Mouse (Mus musculus) adrenal gland, postnatal 14 days (tissue): ENCODE data around the gene Tgfb1. TPM values are rescaled to one million over a fixed set of nuclear protein-coding genes. Genes with fewer than 3 reads are reported as not detected.
A peak's percentile ranks its signal among the peaks of the same experiment; 100 is the strongest.

Experiments used
- DNase-seq: peaks from one replicate; pipeline ENCODE4 v3.0.0; 2021; ENCODE audit warnings: mixed read lengths
- total RNA-seq: library from RNA; stranded (reverse); gene quantifications from 2 replicates; pipeline ENCODE4 v1.2.3, GENCODE M21; 2021

Tgfb1 gene
- total RNA-seq, 1 experiment from 2014 or later, result 52.7 TPM

GRCm38 (mm10) chr7:25736920-25737319 is 50.1 kb downstream of the Tgfb1 start:
- no peak for DNase-seq

- DNase-seq, result no peak
Observed at GRCm38 (mm10) chr7:25738277-25738676, 51.5 kb downstream of the Tgfb1 start.

GRCm38 (mm10) chr7:25746844-25747243 is 60.0 kb downstream of the Tgfb1 start:
- no peak for DNase-seq

GRCm38 (mm10) chr7:25753076-25753475 is 66.3 kb downstream of the Tgfb1 start:
- DNase-seq, result no peak

- peak; percentile 80 for DNase-seq
Observed at GRCm38 (mm10) chr7:25753643-25754438, 67.0 kb downstream of the Tgfb1 start.

- no peak for DNase-seq
Observed at GRCm38 (mm10) chr7:25754439-25754737, 67.6 kb downstream of the Tgfb1 start.

Other genes with a start within 250 kb of the Tgfb1 start
- gene Ceacam1, start 209.4 kb upstream of the Tgfb1 start, total RNA-seq, result 16.1 and 21.2 TPM in 2 replicates
- gene Ceacam2, start 147.1 kb upstream of the Tgfb1 start, total RNA-seq, result 1.8 and 5.6 TPM in 2 replicates
- not detected in 2 replicates for gene Erich4, start 71.1 kb upstream of the Tgfb1 start, total RNA-seq
- gene Dmac2, start 67.6 kb upstream of the Tgfb1 start, total RNA-seq, result 37.4 and 43.7 TPM in 2 replicates
- gene B3gnt8, start 60.3 kb upstream of the Tgfb1 start, total RNA-seq, result 3.6 and 6.2 TPM in 2 replicates
- 255 and 258 TPM in 2 replicates for gene Bckdha, start 28.0 kb upstream of the Tgfb1 start, total RNA-seq
- gene Exosc5, start 27.8 kb upstream of the Tgfb1 start, total RNA-seq, result 43.3 and 53.2 TPM in 2 replicates
- 0.78 and 0.86 TPM in 2 replicates for gene Tmem91, start 11.8 kb upstream of the Tgfb1 start, total RNA-seq
- 17.8 TPM in 2 replicates for gene B9d2, start 6.2 kb upstream of the Tgfb1 start, total RNA-seq
- 43.8 and 45.0 TPM in 2 replicates for gene Ccdc97, start 32.1 kb downstream of the Tgfb1 start, total RNA-seq
- gene Hnrnpul1, start 67.8 kb downstream of the Tgfb1 start, total RNA-seq, result 119 and 130 TPM in 2 replicates
- 44.8 and 57.9 TPM in 2 replicates for gene Axl, start 101.7 kb downstream of the Tgfb1 start, total RNA-seq
- gene Cyp2s1, start 129.9 kb downstream of the Tgfb1 start, total RNA-seq, result 2.9 and 3.3 TPM in 2 replicates
- 13.5 and 55.9 TPM in 2 replicates for gene Cyp2b10, start 210.6 kb downstream of the Tgfb1 start, total RNA-seq